Mouse (Mus musculus): ENCODE results near the gene Cux2.

- TF ChIP-seq POLR2A (IDR thresholded peaks at IDR 0.05; ENCODE audit: control insufficient read depth in 1 of 2, insufficient read depth in 1 of 2, low read depth in 1 of 2, low read length in 2 of 2, poor library complexity in 1 of 2) (no peak), TAL1 (IDR thresholded peaks at IDR 0.05; ENCODE audit: low read length) (no peak), KAT2A (conservative IDR thresholded peaks at IDR 0.05; ENCODE audit: low read depth, low read length) (no peak), CTCF (IDR thresholded peaks at IDR 0.05 in 2 of 3, conservative IDR thresholded peaks at IDR 0.05 in 1 of 3; ENCODE audit: control insufficient read depth in 1 of 3, insufficient read depth in 1 of 3, low read depth in 2 of 3, low read length in 3 of 3, poor library complexity in 1 of 3, severe bottlenecking in 1 of 3) (no peak)
Measured at GRCm38 (mm10) chr5:121821552-121821951, 228.3 kb downstream of the Cux2 start.
